Mouse (Mus musculus): ENCODE results near the gene Draxin. TPM values are rescaled to one million over a fixed set of nuclear protein-coding genes. Genes with fewer than 3 reads are reported as not detected.

Gene Draxin
- polyA plus RNA-seq, 1 experiment from 2014 or later: 21.8 TPM

DNA sequence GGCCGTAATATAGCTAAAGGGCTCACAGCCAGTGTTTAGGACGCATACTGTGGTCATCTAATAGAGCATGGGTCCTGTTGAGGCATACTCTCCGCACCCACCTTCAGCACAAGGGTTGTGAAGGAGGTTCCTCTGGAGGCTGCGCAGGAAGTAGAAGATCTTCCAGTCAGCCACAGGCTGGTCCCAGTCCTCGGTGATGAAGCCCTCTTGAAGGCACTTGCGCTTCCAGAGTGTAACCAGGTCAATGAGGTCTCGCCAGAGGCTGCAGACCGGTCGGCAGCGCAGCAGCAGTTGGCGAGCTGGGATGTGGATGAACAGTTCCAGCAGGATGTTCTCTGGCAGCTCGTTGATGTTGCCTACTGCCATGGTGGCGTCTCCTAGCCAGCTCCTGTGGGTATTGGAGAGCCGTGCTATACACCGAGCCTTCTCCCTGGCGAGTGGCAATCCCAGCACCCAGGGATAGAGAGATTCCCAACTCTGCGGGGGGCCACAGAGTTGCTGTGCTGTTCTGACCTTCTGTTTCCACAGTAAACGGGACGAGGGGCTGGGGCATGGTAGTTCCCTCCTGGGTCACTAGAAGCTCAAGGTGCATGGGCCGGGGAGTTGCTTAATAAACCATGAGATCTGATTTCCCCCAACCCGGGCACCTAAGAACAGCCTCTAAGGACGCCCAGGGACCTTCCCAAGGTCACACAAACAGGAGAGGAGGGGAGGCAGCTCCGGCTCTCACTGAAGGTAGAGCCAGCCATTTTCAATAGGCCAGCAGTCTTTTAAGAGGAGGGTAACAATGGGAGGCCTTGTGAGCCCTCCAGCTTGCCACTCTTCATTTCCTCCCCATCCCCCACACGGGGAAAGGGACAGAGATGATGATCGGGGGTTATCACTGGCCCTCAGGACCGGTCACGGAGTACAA, 28.2 kb upstream of the Draxin start:
- WGBS: 19% methylated on average over 27 of the region's 27 CpGs
- peak; percentile 2; the same call in 1 of the 2 replicates for ATAC-seq (ENCODE audit: low FRiP score, low TSS enrichment)
- H3K4me1 ChIP-seq (ENCODE audit: control insufficient read depth, insufficient read depth, low read length): peaks cover 19% of the 10 kb centered on the region

DNA sequence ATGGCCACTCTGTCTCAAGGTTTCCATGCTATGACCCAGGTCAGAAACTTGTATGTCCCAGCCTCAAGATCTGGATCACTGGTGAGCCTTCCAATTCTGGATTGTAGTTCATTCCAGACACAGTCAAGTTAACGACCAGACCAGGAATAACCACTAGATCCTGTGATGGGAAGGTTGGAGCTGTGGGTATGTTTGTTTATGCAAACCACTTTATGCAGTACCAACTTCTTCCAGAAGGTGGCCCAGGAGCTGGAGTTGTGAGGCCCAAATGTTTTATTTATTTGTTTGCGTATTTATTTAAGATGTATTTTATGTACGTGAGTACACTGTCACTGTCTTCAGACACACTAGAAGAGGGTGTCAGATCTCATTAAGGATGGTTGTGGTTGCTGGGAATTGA, 24.5 kb upstream of the Draxin start:
- Histone ChIP-seq H3K9me3 (ENCODE audit: control insufficient read depth, low read length) (no peaks in the 10 kb centered on the region), H3K27ac (replicated peaks; ENCODE audit: low read depth, low read length) (no peak overlapping the region), H3K4me3 (replicated peaks; ENCODE audit: low read depth, low read length) (no peak overlapping the region), H3K4me1 (ENCODE audit: control insufficient read depth, insufficient read depth, low read length) (peaks cover 13% of the 10 kb centered on the region), H3K4me2 (ENCODE audit: low read length) (no peak overlapping the region), H3K36me3 (ENCODE audit: control insufficient read depth, insufficient read depth, low read length) (peaks cover 58% of the 10 kb centered on the region), H3K9ac (replicated peaks; ENCODE audit: low read length) (no peak overlapping the region), H3K27me3 (ENCODE audit: control insufficient read depth, insufficient read depth, low read length) (no peaks in the 10 kb centered on the region)
- ATAC-seq (ENCODE audit: low FRiP score, low TSS enrichment): no peak
- WGBS: 59% methylated on average over 3 of the region's 3 CpGs
- DNase-seq: peak; percentile 87

More for the DNA sequence above, 28.2 kb upstream of the Draxin start:
- Histone ChIP-seq H3K4me3 (replicated peaks; ENCODE audit: low read depth, low read length) (peak overlapping the region; percentile 76), H3K27me3 (ENCODE audit: control insufficient read depth, insufficient read depth, low read length) (peaks cover 24% of the 10 kb centered on the region), H3K36me3 (ENCODE audit: control insufficient read depth, insufficient read depth, low read length) (peaks cover 46% of the 10 kb centered on the region), H3K9me3 (ENCODE audit: control insufficient read depth, low read length) (no peaks in the 10 kb centered on the region), H3K27ac (replicated peaks; ENCODE audit: low read depth, low read length) (peak overlapping the region; percentile 92), H3K4me2 (ENCODE audit: low read length) (peak overlapping the region; percentile 82), H3K9ac (replicated peaks; ENCODE audit: low read length) (peak overlapping the region; percentile 90)
- peak; percentile 76 for DNase-seq

DNA sequence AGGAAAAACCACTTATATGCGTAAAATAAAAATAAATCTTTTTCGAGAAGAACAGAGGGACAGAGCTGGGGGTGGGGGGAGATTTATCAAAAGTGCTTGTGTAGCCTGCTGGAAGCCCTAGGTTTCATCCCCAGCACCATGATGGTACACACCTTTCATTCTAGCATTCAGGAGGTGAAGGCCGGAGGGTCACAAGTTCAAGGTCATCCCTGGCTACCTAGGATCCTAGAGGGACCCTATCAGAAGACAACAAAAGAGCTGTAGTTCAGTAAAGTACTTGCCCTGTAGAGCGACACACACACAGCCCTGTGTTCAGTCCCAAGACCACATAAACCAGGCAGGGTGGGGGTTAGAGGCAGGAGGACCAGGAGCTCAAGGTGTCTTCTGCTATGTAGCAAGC, 23.5 kb upstream of the Draxin start:
- ATAC-seq (ENCODE audit: low FRiP score, low TSS enrichment): no peak
- H3K9me3 ChIP-seq (ENCODE audit: control insufficient read depth, low read length): no peaks in the 10 kb centered on the region
- 94% methylated on average over 4 of the region's 4 CpGs for WGBS
- no peak overlapping the region for H3K4me2 ChIP-seq (ENCODE audit: low read length)
- no peaks in the 10 kb centered on the region for H3K27me3 ChIP-seq (ENCODE audit: control insufficient read depth, insufficient read depth, low read length)
- H3K4me3 ChIP-seq (replicated peaks; ENCODE audit: low read depth, low read length): no peak overlapping the region
- DNase-seq: no peak
- peaks cover 63% of the 10 kb centered on the region for H3K36me3 ChIP-seq (ENCODE audit: control insufficient read depth, insufficient read depth, low read length)
- H3K4me1 ChIP-seq (ENCODE audit: control insufficient read depth, insufficient read depth, low read length): peaks cover 13% of the 10 kb centered on the region
- no peak overlapping the region for H3K9ac ChIP-seq (replicated peaks; ENCODE audit: low read length)
- no peak overlapping the region for H3K27ac ChIP-seq (replicated peaks; ENCODE audit: low read depth, low read length)

DNA sequence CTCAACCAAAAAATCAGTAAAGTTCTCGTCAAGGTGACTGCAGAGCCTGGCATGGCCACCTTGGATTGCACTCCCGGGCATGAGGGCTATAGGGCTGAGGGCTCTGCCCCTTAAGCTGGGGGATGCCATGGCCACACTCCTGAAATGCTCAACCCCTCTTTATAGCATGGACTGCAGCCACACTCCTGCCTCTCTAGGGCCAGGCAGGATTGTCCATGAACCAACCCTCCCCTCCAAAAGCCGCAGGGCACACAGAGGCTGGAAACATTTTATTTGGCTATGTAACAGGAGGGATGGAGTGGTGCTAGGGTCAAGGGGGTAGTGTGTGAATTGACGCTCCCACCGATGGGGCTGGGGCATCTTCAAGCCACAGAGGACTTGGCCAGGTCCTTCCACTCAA, 22.0 kb upstream of the Draxin start:
- H3K27ac ChIP-seq (replicated peaks; ENCODE audit: low read depth, low read length): peak overlapping the region; percentile 93; the same call in 1 of the 2 replicates
- no peaks in the 10 kb centered on the region for H3K27me3 ChIP-seq (ENCODE audit: control insufficient read depth, insufficient read depth, low read length)
- DNase-seq (no peak), ATAC-seq (ENCODE audit: low FRiP score, low TSS enrichment) (no peak)
- peaks cover 70% of the 10 kb centered on the region for H3K36me3 ChIP-seq (ENCODE audit: control insufficient read depth, insufficient read depth, low read length)
- whole genome bisulfite sequencing: 77% methylated on average over 5 of the region's 5 CpGs
- H3K4me3 ChIP-seq (replicated peaks; ENCODE audit: low read depth, low read length): no peak overlapping the region
- no peak overlapping the region for H3K4me2 ChIP-seq (ENCODE audit: low read length)
- no peak overlapping the region for H3K9ac ChIP-seq (replicated peaks; ENCODE audit: low read length)
- H3K4me1 ChIP-seq (ENCODE audit: control insufficient read depth, insufficient read depth, low read length): peaks cover 3% of the 10 kb centered on the region; the same call in 1 of the 2 replicates
- H3K9me3 ChIP-seq (ENCODE audit: control insufficient read depth, low read length): no peaks in the 10 kb centered on the region

DNA sequence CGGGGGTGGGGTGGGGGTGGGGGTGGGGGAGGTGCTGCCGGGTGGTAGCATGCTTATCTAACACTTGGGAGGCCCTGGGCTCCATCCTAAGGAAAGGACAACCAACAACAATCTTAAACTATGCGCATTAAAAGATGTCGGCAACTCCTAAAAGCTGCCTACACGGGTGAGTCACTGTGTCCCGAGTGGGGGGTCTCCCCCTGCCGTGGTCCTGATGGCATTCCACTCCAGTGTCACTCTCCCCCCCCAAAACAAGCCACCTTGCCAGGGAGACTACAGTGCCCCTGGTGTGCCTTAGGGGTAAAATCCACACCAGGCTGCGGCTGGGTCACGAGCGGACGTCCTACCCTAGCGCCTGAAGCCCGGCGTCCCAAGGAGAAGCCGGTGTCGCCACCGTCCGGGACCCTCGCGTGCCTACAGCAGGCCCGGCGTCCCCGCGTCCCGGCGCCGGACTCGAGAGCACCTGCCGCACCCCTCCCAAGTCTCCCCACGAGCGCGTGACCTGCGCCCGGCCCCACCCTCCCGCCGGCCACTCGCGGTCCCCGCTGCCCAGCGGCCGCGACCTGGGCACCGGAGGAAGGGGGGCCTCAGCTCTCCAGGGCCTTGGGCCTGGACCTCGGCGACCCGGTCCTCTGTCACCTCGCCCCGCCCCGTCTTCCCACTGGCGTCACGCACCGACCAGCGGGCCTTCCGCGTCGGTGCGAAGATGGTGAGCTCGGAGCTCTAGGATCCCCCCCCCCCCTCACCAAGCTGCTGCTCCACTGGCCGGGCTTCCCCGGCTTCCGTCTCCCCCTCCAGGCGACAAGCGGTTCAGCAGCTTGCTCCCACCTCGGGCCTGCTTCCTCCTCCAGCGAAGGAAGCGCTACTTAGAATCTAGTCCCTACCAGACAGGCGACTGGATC, 21.0 kb upstream of the Draxin start, which contains the start of gene Fbxo6:
Gene Fbxo6 (minus strand): TSS at position 874 of the 902 bp plus-strand sequence.
- peak within 1 kb of the TSS; percentile 73 for H3K9ac ChIP-seq (replicated peaks; ENCODE audit: low read length)
- WGBS: under 1% methylated on average over 66 of the region's 67 CpGs
- ATAC-seq (ENCODE audit: low FRiP score, low TSS enrichment): peak; percentile 91

DNA sequence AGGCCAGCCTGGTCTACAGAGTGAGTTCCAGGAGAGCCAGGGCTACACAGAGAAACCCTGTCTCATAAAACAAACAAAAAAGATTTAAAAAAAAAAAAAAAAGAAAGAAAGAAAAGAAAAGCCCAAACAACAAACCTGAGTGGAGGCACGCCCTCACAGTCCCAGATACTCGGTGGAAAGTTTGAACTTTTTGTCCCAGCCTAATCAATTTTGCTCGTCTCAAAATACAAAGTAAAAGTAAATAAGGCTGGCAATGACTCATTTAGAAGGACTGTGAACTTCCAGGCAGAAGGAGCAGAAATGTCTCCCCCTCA, 20.4 kb upstream of the Draxin start:
- H3K36me3 ChIP-seq (ENCODE audit: control insufficient read depth, insufficient read depth, low read length): peaks cover 70% of the 10 kb centered on the region
- WGBS: 64% methylated on average over 3 of the region's 3 CpGs
- no peaks in the 10 kb centered on the region for H3K27me3 ChIP-seq (ENCODE audit: control insufficient read depth, insufficient read depth, low read length)
- ATAC-seq (ENCODE audit: low FRiP score, low TSS enrichment): no peak
- H3K4me1 ChIP-seq (ENCODE audit: control insufficient read depth, insufficient read depth, low read length): no peaks in the 10 kb centered on the region
- no peaks in the 10 kb centered on the region for H3K9me3 ChIP-seq (ENCODE audit: control insufficient read depth, low read length)
- H3K4me3 ChIP-seq (replicated peaks; ENCODE audit: low read depth, low read length): peak overlapping the region; percentile 53
- peak overlapping the region; percentile 95 for H3K4me2 ChIP-seq (ENCODE audit: low read length)
- DNase-seq: no peak
- H3K9ac ChIP-seq (replicated peaks; ENCODE audit: low read length): peak overlapping the region; percentile 73; the same call in 1 of the 2 replicates
- H3K27ac ChIP-seq (replicated peaks; ENCODE audit: low read depth, low read length): peak overlapping the region; percentile 93; the same call in 1 of the 2 replicates

More for the DNA sequence above, 21.0 kb upstream of the Draxin start, which contains the start of gene Fbxo6:
- Histone ChIP-seq H3K27ac (replicated peaks; ENCODE audit: low read depth, low read length) (peak within 1 kb of the TSS; percentile 93), H3K9me3 (ENCODE audit: control insufficient read depth, low read length) (no peaks in the 10 kb centered on the region), H3K4me2 (ENCODE audit: low read length) (peak within 1 kb of the TSS; percentile 95), H3K4me3 (replicated peaks; ENCODE audit: low read depth, low read length) (peak within 1 kb of the TSS; percentile 53), H3K36me3 (ENCODE audit: control insufficient read depth, insufficient read depth, low read length) (peaks cover 70% of the 10 kb centered on the region), H3K27me3 (ENCODE audit: control insufficient read depth, insufficient read depth, low read length) (no peaks in the 10 kb centered on the region), H3K4me1 (ENCODE audit: control insufficient read depth, insufficient read depth, low read length) (no peaks in the 10 kb centered on the region)
- DNase-seq: peak; percentile 94

DNA sequence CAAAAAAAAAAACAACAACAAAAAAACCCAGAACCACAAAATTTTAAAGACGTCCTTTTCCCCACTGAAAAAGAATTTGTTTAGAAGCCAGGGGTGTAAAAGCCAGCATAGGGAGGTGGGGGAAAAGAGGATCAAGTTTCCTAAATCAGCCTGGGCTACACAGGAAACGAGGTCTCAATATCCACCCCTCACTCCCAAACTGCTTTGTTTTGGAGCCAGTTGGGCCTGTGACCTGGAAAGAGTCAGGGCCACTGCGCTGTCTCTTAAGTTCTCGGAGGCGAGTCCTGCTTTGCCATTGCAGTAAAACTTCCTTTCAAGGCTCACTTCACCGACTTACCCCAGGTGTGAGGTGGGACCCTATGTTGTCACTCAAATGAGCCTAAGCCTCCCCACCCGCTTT, 19.7 kb upstream of the Draxin start:
- no peak for DNase-seq
- no peak for ATAC-seq (ENCODE audit: low FRiP score, low TSS enrichment)
- H3K9me3 ChIP-seq (ENCODE audit: control insufficient read depth, low read length): no peaks in the 10 kb centered on the region
- WGBS: 65% methylated on average over 7 of the region's 7 CpGs
- H3K9ac ChIP-seq (replicated peaks; ENCODE audit: low read length): no peak overlapping the region
- no peak overlapping the region for H3K4me2 ChIP-seq (ENCODE audit: low read length)
- H3K4me3 ChIP-seq (replicated peaks; ENCODE audit: low read depth, low read length): no peak overlapping the region
- no peaks in the 10 kb centered on the region for H3K27me3 ChIP-seq (ENCODE audit: control insufficient read depth, insufficient read depth, low read length)
- H3K4me1 ChIP-seq (ENCODE audit: control insufficient read depth, insufficient read depth, low read length): no peaks in the 10 kb centered on the region
- no peak overlapping the region for H3K27ac ChIP-seq (replicated peaks; ENCODE audit: low read depth, low read length)
- H3K36me3 ChIP-seq (ENCODE audit: control insufficient read depth, insufficient read depth, low read length): peaks cover 70% of the 10 kb centered on the region

DNA sequence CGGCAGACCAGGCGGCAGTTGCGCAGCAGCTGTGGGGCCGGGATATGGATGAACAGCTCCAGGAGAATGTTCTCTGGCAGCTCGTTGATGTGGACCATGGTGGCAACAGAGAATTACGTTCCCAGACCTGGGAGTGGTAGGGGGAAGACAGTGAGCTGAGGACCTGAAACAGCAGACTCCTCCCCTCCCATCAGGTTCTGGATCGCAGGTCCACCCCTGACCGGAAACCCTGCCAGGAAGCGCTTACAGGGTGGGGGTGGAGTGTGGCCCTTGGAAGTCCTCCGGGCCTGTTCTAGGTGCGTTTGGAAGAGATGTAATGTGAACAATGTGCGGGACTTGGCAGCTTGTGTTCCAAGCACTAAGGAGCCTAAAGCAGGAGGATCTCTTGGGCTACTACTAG, 19.0 kb upstream of the Draxin start:
- Histone ChIP-seq H3K9me3 (ENCODE audit: control insufficient read depth, low read length) (no peaks in the 10 kb centered on the region), H3K4me2 (ENCODE audit: low read length) (no peak overlapping the region), H3K27ac (replicated peaks; ENCODE audit: low read depth, low read length) (no peak overlapping the region), H3K4me3 (replicated peaks; ENCODE audit: low read depth, low read length) (no peak overlapping the region), H3K27me3 (ENCODE audit: control insufficient read depth, insufficient read depth, low read length) (no peaks in the 10 kb centered on the region), H3K36me3 (ENCODE audit: control insufficient read depth, insufficient read depth, low read length) (peaks cover 68% of the 10 kb centered on the region), H3K4me1 (ENCODE audit: control insufficient read depth, insufficient read depth, low read length) (no peaks in the 10 kb centered on the region), H3K9ac (replicated peaks; ENCODE audit: low read length) (no peak overlapping the region)
- DNase-seq (no peak), ATAC-seq (ENCODE audit: low FRiP score, low TSS enrichment) (no peak)
- 76% methylated on average over 12 of the region's 12 CpGs for WGBS
